Mouse (Mus musculus) macrophage (primary cell): ENCODE results near the gene Olfr803. TPM values are rescaled to one million over a fixed set of nuclear protein-coding genes. Genes with fewer than 3 reads are reported as not detected.

Source experiments
- H3K27ac ChIP-seq: fragments of 350-480 bp; formaldehyde crosslinking; 2 replicates; pipeline ENCODE4 v1.9.0; 2021
- H3K36me3 ChIP-seq: fragments of 350-480 bp; formaldehyde crosslinking; 2 replicates; pipeline ENCODE4 v1.9.0; 2021; ENCODE audit errors: inconsistent target
- H3K4me3 ChIP-seq: fragments of 350-480 bp; formaldehyde crosslinking; 2 replicates; pipeline ENCODE4 v1.9.0; 2021; ENCODE audit errors: inconsistent target
- H3K79me2 ChIP-seq: fragments of 350-480 bp; formaldehyde crosslinking; 2 replicates; pipeline ENCODE4 v1.9.0; 2021; ENCODE audit errors: inconsistent target
- WGBS: methylation state at CpG from one replicate; pipeline ENCODE4 v1.1.7; 2026; ENCODE audit warnings: inconsistent platforms; ENCODE audit not compliant: missing documents; 5-methylcytosine and 5-hydroxymethylcytosine counted together
- polyA plus RNA-seq: library from polyadenylated mRNA; stranded (reverse); fragments of 250-400 nt; gene quantifications from 3 replicates; pipeline ENCODE4 v1.2.4, GENCODE M21; 2018; ENCODE audit warnings: inconsistent platforms
- total RNA-seq, 78 experiments: library from RNA; depleted of rRNA; stranded (reverse); fragments of 250-400 nt; gene quantifications; 1 replicate in 9 of 78; 2 replicates in 24 of 78; 3 replicates in 43 of 78; 4 replicates in 2 of 78; pipeline ENCODE4 v1.2.4; 2018; ENCODE audit warnings: inconsistent platforms in 56 of 78

The Olfr803 gene
- total RNA-seq (2018; cell fraction: chromatin; rRNA removed), result not detected
- total RNA-seq (2018; cell fraction: cytosol; rRNA removed), result not detected
- not detected for total RNA-seq (2018; cell fraction: nucleus; rRNA removed)
- polyA plus RNA-seq, result not detected in 3 replicates

DNA sequence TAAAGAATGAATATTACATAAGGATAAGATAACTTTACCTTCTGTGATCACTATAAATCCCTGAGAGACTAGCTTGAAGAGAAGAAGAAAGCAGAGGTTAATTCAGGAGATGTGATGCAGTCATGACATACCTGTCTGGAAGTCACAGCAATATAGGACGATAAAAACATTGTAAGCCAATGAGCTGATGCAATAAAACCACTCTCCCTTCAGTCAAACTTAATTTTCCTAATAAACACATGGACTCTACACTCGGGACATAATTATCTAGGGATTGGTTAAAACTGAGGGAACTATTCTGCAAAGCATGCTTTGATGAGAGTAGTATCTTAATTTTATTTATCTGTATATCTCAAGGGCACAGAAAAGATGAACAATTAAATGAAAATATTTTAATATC is at the start of gene Olfr803:
Gene Olfr803, minus strand, starts transcription at position 101 of the 400 bp plus-strand sequence.
- no peaks in the 10 kb centered on the region for H3K36me3 ChIP-seq
- H3K27ac ChIP-seq, result no peak within 1 kb of the TSS
- 81% methylated on average over 2 of the region's 2 CpGs for WGBS
- H3K4me3 ChIP-seq, result no peak within 1 kb of the TSS
- no peaks in the 10 kb centered on the region for H3K79me2 ChIP-seq

DNA sequence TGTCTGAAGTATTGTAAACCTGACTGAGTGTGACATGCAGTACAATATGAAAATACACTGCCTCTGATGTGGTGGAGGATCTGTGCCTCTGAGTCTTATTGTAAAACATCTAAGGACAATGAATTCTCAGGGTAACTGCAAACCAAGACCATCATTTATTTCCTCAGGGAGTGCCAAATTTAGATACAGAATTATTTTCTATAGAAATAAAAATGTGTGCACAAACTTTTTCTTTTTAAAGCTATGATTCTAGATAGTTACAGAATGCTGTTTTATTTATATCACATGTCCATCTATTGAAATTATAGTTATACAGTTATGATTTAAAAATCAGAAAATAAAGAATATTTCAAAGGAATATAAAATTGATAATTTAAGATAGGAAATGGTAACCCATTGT is 47.7 kb upstream of the Olfr803 start, which contains the start of gene Olfr806:
Gene Olfr806, minus strand, starts transcription at position 101 of the 400 bp plus-strand sequence.
- H3K36me3 ChIP-seq, result no peaks in the 10 kb centered on the region
- H3K4me3 ChIP-seq, result no peak within 1 kb of the TSS
- no peak within 1 kb of the TSS for H3K27ac ChIP-seq
- no peaks in the 10 kb centered on the region for H3K79me2 ChIP-seq

DNA sequence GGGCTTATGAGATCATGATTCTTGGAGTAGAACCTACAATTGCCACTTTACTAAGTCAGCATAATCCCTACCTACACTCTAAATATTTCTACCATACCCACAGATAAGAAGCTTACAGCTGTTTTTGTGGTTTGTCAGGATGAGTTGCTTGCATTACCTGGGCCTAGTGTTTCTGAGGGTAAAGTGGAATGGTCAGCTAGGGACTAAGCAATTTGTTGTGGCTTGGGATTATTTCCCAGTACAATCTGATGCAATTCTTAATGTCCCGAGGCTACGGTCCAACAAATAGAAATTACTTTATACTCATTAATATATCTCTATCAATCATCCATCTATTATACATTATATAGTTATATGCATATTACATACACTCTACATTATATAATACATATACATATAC is 35.2 kb upstream of the Olfr803 start, which contains the start of gene Olfr805:
Gene Olfr805, minus strand, starts transcription at position 101 of the 400 bp plus-strand sequence.
- no peaks in the 10 kb centered on the region for H3K36me3 ChIP-seq
- H3K27ac ChIP-seq, result no peak within 1 kb of the TSS
- no peak within 1 kb of the TSS for H3K4me3 ChIP-seq
- 100% methylated on average over 2 of the region's 2 CpGs for WGBS
- H3K79me2 ChIP-seq, result no peaks in the 10 kb centered on the region

DNA sequence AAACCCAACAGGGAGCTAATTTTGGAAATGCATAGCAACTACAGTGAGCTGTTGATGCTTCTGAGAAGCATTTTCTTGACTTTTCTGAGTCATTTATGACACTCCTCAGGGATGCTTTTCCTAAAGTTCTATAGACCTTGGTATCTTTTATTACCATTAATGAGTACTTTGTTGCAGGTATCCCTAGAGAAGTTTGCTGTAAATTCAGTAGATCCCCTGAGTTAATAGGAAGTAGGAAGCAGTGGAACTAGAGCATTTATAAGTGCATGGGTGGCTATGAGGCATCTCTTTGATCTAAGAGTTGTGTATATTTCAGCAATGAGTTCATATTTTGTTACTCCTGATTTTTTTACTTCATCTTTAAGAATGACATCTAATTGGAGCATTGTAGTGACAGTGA is 8.8 kb upstream of the Olfr803 start, which contains the start of gene Olfr804:
Gene Olfr804, plus strand, starts transcription at position 301 of the 400 bp plus-strand sequence.
- no peaks in the 10 kb centered on the region for H3K36me3 ChIP-seq
- H3K27ac ChIP-seq, result no peak within 1 kb of the TSS
- no peaks in the 10 kb centered on the region for H3K79me2 ChIP-seq
- H3K4me3 ChIP-seq, result peak within 1 kb of the TSS; percentile 1; the same call in 1 of the 2 replicates

DNA sequence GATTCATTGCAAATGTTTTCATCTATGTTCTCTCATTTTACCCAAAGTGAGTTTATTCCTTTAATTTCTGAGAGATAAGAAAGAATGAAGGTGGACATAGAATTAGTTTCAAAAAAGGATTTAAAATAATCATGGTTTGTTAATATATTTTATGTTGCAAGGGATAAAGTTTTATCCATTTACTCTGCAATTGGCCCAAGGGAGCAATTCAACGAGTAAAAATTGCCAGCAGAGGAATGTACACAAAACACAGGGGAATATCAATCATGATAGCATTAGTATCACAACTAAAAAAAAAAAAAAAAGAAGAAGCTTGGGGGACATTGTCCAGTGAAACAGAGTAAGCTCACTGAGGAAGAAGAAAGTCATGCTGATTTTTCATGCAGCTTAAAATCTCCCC is 6.0 kb downstream of the Olfr803 start, which contains the start of gene Olfr802:
Gene Olfr802, minus strand, starts transcription at position 101 of the 400 bp plus-strand sequence.
- H3K27ac ChIP-seq, result no peak within 1 kb of the TSS
- H3K79me2 ChIP-seq, result no peaks in the 10 kb centered on the region
- 90% methylated on average over 1 of the region's 1 CpGs for WGBS
- no peak within 1 kb of the TSS for H3K4me3 ChIP-seq
- H3K36me3 ChIP-seq, result no peaks in the 10 kb centered on the region

DNA sequence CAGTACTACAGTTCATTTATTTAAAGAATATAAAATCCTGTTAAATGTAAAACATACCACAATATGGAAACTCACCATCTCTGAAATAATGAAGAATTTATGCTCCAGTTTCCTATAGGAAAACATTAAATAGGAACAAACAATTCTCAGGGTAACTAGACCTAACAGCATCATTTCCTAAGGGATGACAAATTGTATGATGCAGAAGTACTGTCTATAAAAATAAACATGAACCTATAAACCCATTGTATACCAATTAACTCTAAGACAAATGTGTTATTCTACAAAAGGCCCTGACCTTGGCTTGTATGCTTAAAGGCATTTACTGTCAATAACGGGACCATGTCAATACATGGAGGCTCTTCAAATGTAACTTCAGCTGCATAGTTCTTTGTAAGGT is 20.3 kb downstream of the Olfr803 start, which contains the start of gene Olfr801:
Gene Olfr801, minus strand, starts transcription at position 101 of the 400 bp plus-strand sequence.
- no peak within 1 kb of the TSS for H3K27ac ChIP-seq
- H3K36me3 ChIP-seq, result no peaks in the 10 kb centered on the region
- no peaks in the 10 kb centered on the region for H3K79me2 ChIP-seq
- WGBS, result 69% methylated on average over 1 of the region's 1 CpGs
- no peak within 1 kb of the TSS for H3K4me3 ChIP-seq

DNA sequence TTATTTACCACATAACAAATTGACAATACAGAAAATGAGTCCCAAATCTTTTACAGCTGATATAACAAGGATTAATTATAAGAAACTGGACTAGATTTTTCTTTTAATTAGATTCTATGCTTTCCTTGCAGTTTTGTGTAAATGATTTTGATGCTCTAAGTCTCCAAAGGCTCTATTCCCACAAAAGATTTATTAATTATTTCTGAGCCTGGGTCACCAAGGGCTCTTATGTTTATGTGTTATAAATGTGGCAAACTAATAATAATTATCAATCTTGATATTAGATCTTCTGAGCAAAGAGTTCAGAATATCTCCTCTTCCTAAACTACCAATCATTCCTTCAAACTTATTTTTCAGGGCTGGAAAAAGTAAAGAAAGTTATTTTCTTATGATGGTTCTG is 36.7 kb downstream of the Olfr803 start, which contains the start of gene Olfr800:
Gene Olfr800, plus strand, starts transcription at position 301 of the 400 bp plus-strand sequence.
- H3K4me3 ChIP-seq, result no peak within 1 kb of the TSS
- H3K79me2 ChIP-seq, result no peaks in the 10 kb centered on the region
- H3K36me3 ChIP-seq, result no peaks in the 10 kb centered on the region
- H3K27ac ChIP-seq, result no peak within 1 kb of the TSS

DNA sequence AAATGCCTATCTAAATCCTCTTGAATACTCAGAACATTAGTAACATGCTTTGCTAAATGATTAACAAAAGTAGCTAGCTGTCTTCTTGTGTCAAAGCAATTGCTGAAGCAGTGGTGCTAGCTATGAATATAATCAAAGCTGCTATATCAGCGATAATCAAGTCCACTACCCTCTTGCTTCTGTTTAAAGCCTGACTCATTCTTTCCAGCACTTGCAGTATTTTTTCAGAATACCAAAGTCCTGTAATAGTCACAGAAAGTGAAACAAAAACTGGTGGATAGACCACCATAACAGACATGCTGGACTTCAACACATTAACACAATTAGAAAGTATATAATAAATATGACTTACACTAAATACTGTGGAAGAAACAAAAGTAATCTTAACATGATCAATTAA is 42.3 kb downstream of the Olfr803 start:
- 100% methylated on average over 1 of the region's 1 CpGs for WGBS
- Histone ChIP-seq H3K79me2 (no peaks in the 10 kb centered on the region), H3K4me3 (no peak overlapping the region), H3K27ac (no peak overlapping the region), H3K36me3 (no peaks in the 10 kb centered on the region)

Other genes with a start within 250 kb of the Olfr803 start
- not detected in 3 replicates for gene Olfr787, start 232.4 kb downstream of the Olfr803 start, polyA plus RNA-seq
- not detected in 3 replicates for gene Olfr788, start 223.3 kb downstream of the Olfr803 start, polyA plus RNA-seq
- gene Olfr789, start 209.5 kb downstream of the Olfr803 start, polyA plus RNA-seq, result not detected in 3 replicates
- not detected in 3 replicates for gene Olfr790, start 195.8 kb downstream of the Olfr803 start, polyA plus RNA-seq
- gene Olfr791, start 172.5 kb downstream of the Olfr803 start, polyA plus RNA-seq, result not detected in 3 replicates
- gene Olfr792, start 155.1 kb downstream of the Olfr803 start, polyA plus RNA-seq, result not detected in 3 replicates
- gene Olfr794, start 126.6 kb downstream of the Olfr803 start, polyA plus RNA-seq, result not detected in 3 replicates
- gene Olfr796, start 81.7 kb downstream of the Olfr803 start, polyA plus RNA-seq, result not detected in 3 replicates
- gene Olfr798, start 66.4 kb downstream of the Olfr803 start, polyA plus RNA-seq, result not detected in 3 replicates
- not detected in 3 replicates for gene Olfr799, start 56.8 kb downstream of the Olfr803 start, polyA plus RNA-seq
- not detected in 3 replicates for gene Olfr800, start 36.6 kb downstream of the Olfr803 start, polyA plus RNA-seq
- not detected in 3 replicates for gene Olfr801, start 20.4 kb downstream of the Olfr803 start, polyA plus RNA-seq
- not detected in 3 replicates for gene Olfr802, start 6.1 kb downstream of the Olfr803 start, polyA plus RNA-seq
- gene Olfr804, start 8.9 kb upstream of the Olfr803 start, polyA plus RNA-seq, result not detected in 3 replicates
- not detected in 3 replicates for gene Olfr805, start 35.1 kb upstream of the Olfr803 start, polyA plus RNA-seq
- gene Olfr806, start 47.6 kb upstream of the Olfr803 start, polyA plus RNA-seq, result not detected in 3 replicates
- gene Olfr807, start 63.5 kb upstream of the Olfr803 start, polyA plus RNA-seq, result not detected in 3 replicates
- gene Olfr808, start 71.2 kb upstream of the Olfr803 start, polyA plus RNA-seq, result not detected in 3 replicates
- not detected in 3 replicates for gene Olfr809, start 80.4 kb upstream of the Olfr803 start, polyA plus RNA-seq
- not detected in 3 replicates for gene Olfr810, start 100.6 kb upstream of the Olfr803 start, polyA plus RNA-seq
- not detected in 3 replicates for gene Olfr811, start 110.1 kb upstream of the Olfr803 start, polyA plus RNA-seq
- not detected in 3 replicates for gene Olfr812, start 151.8 kb upstream of the Olfr803 start, polyA plus RNA-seq
- not detected in 3 replicates for gene Olfr813, start 161.1 kb upstream of the Olfr803 start, polyA plus RNA-seq
- gene Olfr814, start 185.6 kb upstream of the Olfr803 start, polyA plus RNA-seq, result not detected in 3 replicates
- not detected in 3 replicates for gene Olfr815, start 211.6 kb upstream of the Olfr803 start, polyA plus RNA-seq
- not detected in 3 replicates for gene Olfr816, start 221.3 kb upstream of the Olfr803 start, polyA plus RNA-seq